Mouse (Mus musculus) myocyte (in vitro differentiated cells): Measurements from ENCODE around the gene Atp6v1g2. TPM values are rescaled to one million over a fixed set of nuclear protein-coding genes. Genes with fewer than 3 reads are reported as not detected.
A peak's percentile ranks its signal among the peaks of the same experiment; 100 is the strongest.

Experiments used
- H3K27me3 ChIP-seq: one replicate; pipeline ENCODE4 v1.6.1; 2011; ENCODE audit not compliant: control insufficient read depth, insufficient read depth, insufficient read length
- H3K36me3 ChIP-seq: one replicate; pipeline ENCODE4 v1.6.1; 2011; ENCODE audit not compliant: control insufficient read depth, insufficient read depth
- H3K4me2 ChIP-seq: one replicate; pipeline ENCODE4 v1.6.1; 2011; ENCODE audit warnings: low read depth, control low read depth
- H3K4me3 ChIP-seq: one replicate; pipeline ENCODE4 v1.5.1; 2011; ENCODE audit warnings: mild to moderate bottlenecking, control low read depth, moderate library complexity
- H3K79me2 ChIP-seq: one replicate; pipeline ENCODE4 v1.6.1; 2011; ENCODE audit not compliant: control insufficient read depth, insufficient read depth
- H3ac ChIP-seq: one replicate; pipeline ENCODE4 v1.6.1; 2011; ENCODE audit not compliant: control insufficient read depth, insufficient read length
- CEBPB ChIP-seq: IDR thresholded peaks from 2 replicates; pipeline ENCODE4 v1.6.1; 2011; ENCODE audit warnings: mild to moderate bottlenecking, moderate library complexity; ENCODE audit not compliant: poor library complexity, insufficient read depth, severe bottlenecking
- E2F4 ChIP-seq: IDR thresholded peaks from one replicate; pipeline ENCODE4 v1.6.1; 2011; ENCODE audit warnings: mild to moderate bottlenecking, control low read depth, moderate library complexity; ENCODE audit not compliant: insufficient read depth
- MAX ChIP-seq: IDR thresholded peaks from one replicate; pipeline ENCODE4 v1.6.1; 2011; ENCODE audit warnings: low read depth, mild to moderate bottlenecking, control low read depth
- MYOD1 ChIP-seq, 3 experiments: IDR thresholded peaks; one replicate each; pipeline ENCODE4 v1.6.1; 2011; ENCODE audit warnings: control low read depth in 2 of 3, low read depth in 2 of 3, mild to moderate bottlenecking in 2 of 3, moderate library complexity in 1 of 3; ENCODE audit not compliant: insufficient read length in 2 of 3, control insufficient read depth in 1 of 3
- MYOG ChIP-seq, 3 experiments: IDR thresholded peaks; one replicate each; pipeline ENCODE4 v1.6.1; 2011; ENCODE audit warnings: control low read depth in 2 of 3, low read depth in 2 of 3, mild to moderate bottlenecking in 2 of 3; ENCODE audit not compliant: insufficient read length in 2 of 3, control insufficient read depth in 1 of 3, insufficient read depth in 1 of 3
- POLR2A ChIP-seq: IDR thresholded peaks from one replicate; pipeline ENCODE4 v1.6.1; 2011; ENCODE audit warnings: low read depth, mild to moderate bottlenecking, control low read depth, moderate library complexity; ENCODE audit not compliant: insufficient read length
- POLR2AphosphoS2 ChIP-seq: IDR thresholded peaks from one replicate; pipeline ENCODE4 v1.6.1; 2011; ENCODE audit warnings: low read depth, control low read depth; ENCODE audit not compliant: insufficient read length
- REST ChIP-seq: IDR thresholded peaks from one replicate; pipeline ENCODE4 v1.6.1; 2011; ENCODE audit warnings: mild to moderate bottlenecking, control low read depth, moderate library complexity; ENCODE audit not compliant: insufficient read depth, insufficient read length
- SRF ChIP-seq: IDR thresholded peaks from one replicate; pipeline ENCODE4 v1.6.1; 2011; ENCODE audit warnings: low read depth; ENCODE audit not compliant: control insufficient read depth, insufficient read length
- TCF12 ChIP-seq: IDR thresholded peaks from one replicate; pipeline ENCODE4 v1.6.1; 2011; ENCODE audit warnings: mild to moderate bottlenecking, control low read depth; ENCODE audit not compliant: poor library complexity, insufficient read depth, severe bottlenecking
- TCF3 ChIP-seq: IDR thresholded peaks from one replicate; pipeline ENCODE4 v1.6.1; 2011; ENCODE audit warnings: low read depth, control low read depth; ENCODE audit not compliant: insufficient read length
- USF1 ChIP-seq: IDR thresholded peaks from one replicate; pipeline ENCODE4 v1.6.1; 2011; ENCODE audit warnings: low read depth, mild to moderate bottlenecking, control low read depth, moderate library complexity
- polyA plus RNA-seq: library from polyadenylated mRNA; unstranded; fragments of >200 nt; fragmentation: generic; extraction: Trizol; gene quantifications from one replicate; pipeline ENCODE4 v1.2.1, GENCODE M21; 2012; ENCODE audit warnings: missing spikeins

Atp6v1g2 gene
- polyA plus RNA-seq, 1 experiment, result 2.0 TPM

DNA sequence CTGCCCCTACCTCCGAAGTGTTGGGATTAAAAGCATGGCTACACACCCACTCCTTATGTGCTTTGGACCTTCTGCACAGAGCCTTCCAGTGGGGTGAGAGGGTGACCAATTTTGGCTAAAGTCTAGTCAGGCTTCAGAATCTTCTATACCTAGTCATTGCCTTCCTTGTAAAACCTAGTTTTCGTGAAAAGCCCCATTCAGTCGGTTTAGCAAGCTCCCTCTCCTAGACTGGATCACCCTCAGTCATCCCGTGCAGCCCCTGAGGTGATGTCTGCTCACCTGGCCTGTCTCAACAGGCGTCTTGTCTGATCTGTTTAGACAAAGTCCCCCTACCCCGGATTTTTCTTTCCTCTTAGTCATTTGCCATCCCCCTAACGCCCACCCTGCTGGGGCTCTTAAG, 35.4 kb upstream of the Atp6v1g2 start:
- no peak overlapping the region for H3K4me3 ChIP-seq
- H3K4me2 ChIP-seq, result no peak overlapping the region
- no peak overlapping the region for H3ac ChIP-seq
- H3K27me3 ChIP-seq, result no peaks in the 10 kb centered on the region
- no peaks in the 10 kb centered on the region for H3K36me3 ChIP-seq
- no peaks in the 10 kb centered on the region for H3K79me2 ChIP-seq
- TF ChIP-seq TCF12 (no peak), POLR2A (no peak), MYOD1 (IDR thresholded peaks at IDR 0.05; ENCODE audit: control insufficient read depth in 1 of 3, insufficient read length in 2 of 3, low read depth in 2 of 3) (no peak)

DNA sequence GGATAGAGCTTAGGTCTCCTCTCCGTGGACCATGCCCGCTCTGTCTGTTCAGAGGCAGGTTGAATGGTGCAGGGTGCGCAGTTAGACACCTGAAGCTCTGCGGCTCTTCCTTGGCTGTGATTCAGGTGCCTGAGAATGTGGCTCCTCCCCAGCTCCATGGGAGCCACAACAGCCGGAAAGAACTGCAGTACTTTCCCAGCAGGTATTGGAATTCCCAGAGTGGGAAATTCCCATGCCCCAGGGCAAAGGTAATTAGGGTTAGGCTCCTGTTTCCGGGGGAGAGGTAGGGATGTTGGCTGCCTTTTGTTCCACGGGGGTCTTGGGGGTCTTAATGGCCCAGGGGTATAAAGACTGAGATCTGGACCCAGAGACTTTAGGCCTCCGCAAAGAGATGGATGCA, 34.5 kb upstream of the Atp6v1g2 start:
- H3ac ChIP-seq, result no peak overlapping the region
- no peaks in the 10 kb centered on the region for H3K27me3 ChIP-seq

DNA sequence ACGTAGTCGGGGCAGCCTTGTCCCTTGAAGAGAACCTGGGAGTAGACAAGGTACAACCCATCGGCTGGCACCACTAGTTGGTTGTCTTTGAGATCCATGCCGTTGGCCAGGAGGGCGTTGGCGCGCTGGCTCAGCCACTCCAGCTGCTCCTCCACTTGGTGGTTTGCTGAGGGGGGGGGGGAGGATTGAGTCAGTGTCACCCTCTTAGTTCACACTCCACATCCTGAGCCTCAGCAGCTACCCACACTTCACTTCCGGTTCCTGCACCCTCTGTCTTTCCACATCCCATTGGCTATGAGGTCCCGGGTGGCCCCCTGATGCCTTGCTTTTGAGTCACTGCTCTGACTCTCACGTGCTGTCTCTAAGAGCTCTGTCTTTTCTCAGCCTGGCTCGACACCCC, 33.1 kb upstream of the Atp6v1g2 start:
- peak in 1 of 3 experiments; percentile 63 for TF ChIP-seq MYOD1 (IDR thresholded peaks at IDR 0.05; ENCODE audit: control insufficient read depth in 1 of 3, insufficient read length in 2 of 3, low read depth in 2 of 3)
- TF ChIP-seq POLR2A, result no peak
- TF ChIP-seq REST, result no peak
- no peak for TF ChIP-seq TCF3
- TF ChIP-seq MYOG (IDR thresholded peaks at IDR 0.05; ENCODE audit: control insufficient read depth in 1 of 3, insufficient read depth in 1 of 3, insufficient read length in 2 of 3, low read depth in 2 of 3), result peak in 1 of 3 experiments; percentile 50
- no peak for TF ChIP-seq POLR2AphosphoS2
- no peak for TF ChIP-seq CEBPB
- TF ChIP-seq E2F4, result no peak
- no peak for TF ChIP-seq TCF12
- TF ChIP-seq SRF, result no peak
- no peak for TF ChIP-seq USF1
- TF ChIP-seq MAX, result no peak
- H3ac ChIP-seq, result no peak overlapping the region
- no peaks in the 10 kb centered on the region for H3K27me3 ChIP-seq
- no peaks in the 10 kb centered on the region for H3K79me2 ChIP-seq
- no peak overlapping the region for H3K4me3 ChIP-seq
- no peak overlapping the region for H3K4me2 ChIP-seq
- no peaks in the 10 kb centered on the region for H3K36me3 ChIP-seq

More for the DNA sequence above, 34.5 kb upstream of the Atp6v1g2 start:
- Histone ChIP-seq H3K79me2 (no peaks in the 10 kb centered on the region), H3K4me3 (no peak overlapping the region), H3K4me2 (no peak overlapping the region), H3K36me3 (no peaks in the 10 kb centered on the region)
- TF ChIP-seq USF1 (no peak), MYOD1 (IDR thresholded peaks at IDR 0.05; ENCODE audit: control insufficient read depth in 1 of 3, insufficient read length in 2 of 3, low read depth in 2 of 3) (no peak), MYOG (IDR thresholded peaks at IDR 0.05; ENCODE audit: control insufficient read depth in 1 of 3, insufficient read depth in 1 of 3, insufficient read length in 2 of 3, low read depth in 2 of 3) (no peak), TCF3 (no peak), POLR2AphosphoS2 (no peak), E2F4 (no peak), MAX (no peak), POLR2A (no peak), REST (no peak), CEBPB (no peak), SRF (no peak)

DNA sequence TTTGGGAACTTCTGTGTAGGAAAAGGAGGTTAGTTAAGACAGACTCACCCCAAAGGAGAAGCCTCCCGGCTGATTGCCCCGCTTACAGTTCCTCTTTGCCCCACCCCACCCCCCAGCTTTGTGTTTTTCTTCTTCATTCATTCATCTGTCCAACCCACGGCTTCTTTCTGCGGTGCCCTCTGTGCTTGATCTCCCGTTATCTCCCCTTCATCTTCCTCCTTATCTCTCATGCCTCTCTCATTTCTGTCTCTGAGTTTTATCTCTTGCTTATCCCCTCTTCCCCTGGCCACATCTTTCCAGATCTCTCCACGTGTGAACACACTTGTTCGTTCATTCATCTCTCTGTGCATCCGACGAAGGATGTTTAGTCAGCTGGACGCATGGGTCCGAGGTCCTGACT, 32.3 kb upstream of the Atp6v1g2 start:
- TF ChIP-seq REST (no peak), TCF12 (no peak)

DNA sequence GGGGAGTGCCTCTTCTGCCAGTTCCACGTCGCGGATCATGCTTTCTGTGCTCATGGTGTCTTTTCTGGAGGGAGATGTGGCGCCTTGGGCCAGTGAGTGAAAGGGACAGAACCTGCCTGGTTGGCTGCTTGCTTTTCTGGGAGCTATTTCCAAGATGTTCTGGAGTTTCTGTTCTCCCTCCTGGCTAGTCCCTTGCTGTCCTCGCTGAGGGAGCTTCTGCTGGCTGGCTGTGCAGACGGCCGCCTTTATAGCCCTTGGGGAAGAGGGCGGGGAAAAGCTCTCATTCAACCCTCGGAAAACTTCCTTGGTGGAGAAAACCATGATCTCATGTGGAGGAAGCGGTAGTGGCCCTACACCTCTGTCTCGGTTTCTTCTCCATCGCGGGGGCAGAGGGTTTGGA, 31.7 kb upstream of the Atp6v1g2 start, which contains the start of gene Tnf:
TSS of gene Tnf (minus strand) at position 221 of the 400 bp plus-strand sequence.
- TF ChIP-seq TCF12, result no peak
- H3K4me3 ChIP-seq, result no peak within 1 kb of the TSS
- peak within 1 kb of the TSS; percentile 12 for H3K4me2 ChIP-seq
- H3K79me2 ChIP-seq, result no peaks in the 10 kb centered on the region
- no peak within 1 kb of the TSS for H3ac ChIP-seq
- no peaks in the 10 kb centered on the region for H3K36me3 ChIP-seq
- no peaks in the 10 kb centered on the region for H3K27me3 ChIP-seq

More for the DNA sequence above, 32.3 kb upstream of the Atp6v1g2 start:
- Histone ChIP-seq H3ac (no peak overlapping the region), H3K79me2 (no peaks in the 10 kb centered on the region), H3K27me3 (no peaks in the 10 kb centered on the region), H3K4me2 (no peak overlapping the region), H3K4me3 (no peak overlapping the region), H3K36me3 (no peaks in the 10 kb centered on the region)

DNA sequence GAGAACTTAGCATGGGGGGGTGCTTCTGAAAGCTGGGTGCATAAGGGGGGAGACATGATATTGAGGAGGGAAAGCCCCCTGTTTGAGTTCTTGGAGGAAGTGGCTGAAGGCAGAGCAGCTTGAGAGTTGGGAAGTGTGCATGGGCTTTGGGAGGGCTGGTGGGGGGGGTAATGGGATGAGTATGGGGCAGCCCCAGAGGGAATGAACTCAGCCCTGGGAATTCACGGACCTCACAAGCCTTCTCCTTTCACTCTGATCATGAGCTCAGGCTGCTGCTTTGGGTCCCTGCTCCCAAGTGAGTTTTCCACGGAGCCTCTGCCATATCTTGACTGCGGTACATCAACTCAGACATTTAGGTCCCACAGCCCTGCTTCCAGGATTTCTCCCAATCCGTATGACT, 31.0 kb upstream of the Atp6v1g2 start:
- H3ac ChIP-seq, result no peak overlapping the region
- no peaks in the 10 kb centered on the region for H3K27me3 ChIP-seq
- no peaks in the 10 kb centered on the region for H3K36me3 ChIP-seq
- no peak overlapping the region for H3K4me3 ChIP-seq
- H3K4me2 ChIP-seq, result no peak overlapping the region
- H3K79me2 ChIP-seq, result no peaks in the 10 kb centered on the region
- no peak for TF ChIP-seq TCF12
